Mouse (Mus musculus) spleen, adult 2 months (tissue): ENCODE data around the gene Fut7. TPM values are rescaled to one million over a fixed set of nuclear protein-coding genes. Genes with fewer than 3 reads are reported as not detected.

Experiments
- DNase-seq, 2 experiments: peaks; one replicate each; pipeline versions ENCODE4 v3.0.0 to v3.0.0-alpha.2; 2012 to 2021; ENCODE audit warnings: low spot score in 2 of 2, low read depth in 1 of 2
- H3K27ac ChIP-seq: fragments of 200-500 bp; 2 replicates; pipeline ENCODE4 v1.5.1; 2012; ENCODE audit warnings: low read length, inconsistent platforms; ENCODE audit not compliant: insufficient read depth
- H3K27me3 ChIP-seq: fragments of 200-500 bp; 2 replicates; pipeline ENCODE4 v1.6.1; 2012; ENCODE audit warnings: mild to moderate bottlenecking, moderate library complexity, low read length, inconsistent platforms; ENCODE audit not compliant: control insufficient read depth, insufficient read depth
- H3K36me3 ChIP-seq: fragments of 200-500 bp; 2 replicates; pipeline ENCODE4 v1.6.1; 2012; ENCODE audit warnings: mild to moderate bottlenecking, low read length, inconsistent platforms; ENCODE audit not compliant: control insufficient read depth, insufficient read depth
- H3K4me1 ChIP-seq: fragments of 200-500 bp; 2 replicates; pipeline ENCODE4 v1.6.1; 2011; ENCODE audit warnings: inconsistent platforms; ENCODE audit not compliant: control insufficient read depth, insufficient read depth, insufficient read length
- H3K4me3 ChIP-seq: fragments of 200-500 bp; 2 replicates; pipeline ENCODE4 v1.5.1; 2011; ENCODE audit warnings: mild to moderate bottlenecking, inconsistent platforms; ENCODE audit not compliant: insufficient read depth, insufficient read length; ENCODE audit errors: extremely low read depth
- CTCF ChIP-seq: fragments of 200-500 bp; IDR thresholded peaks from 2 replicates; pipeline ENCODE4 v1.5.1; 2011; ENCODE audit warnings: mild to moderate bottlenecking, inconsistent platforms; ENCODE audit not compliant: insufficient read depth, insufficient read length, insufficient replicate concordance; ENCODE audit errors: extremely low read depth
- POLR2A ChIP-seq: fragments of 200-500 bp; IDR thresholded peaks from 2 replicates; pipeline ENCODE4 v1.6.1; 2011; ENCODE audit warnings: low read depth, low read length, inconsistent platforms
- WGBS: fragments of 180-500 bp; shearing (Covaris S2); methylation state at CpG from one replicate; pipeline ENCODE4 v1.1.7; 2018; 5-methylcytosine and 5-hydroxymethylcytosine counted together
- polyA plus RNA-seq: library from polyadenylated mRNA; depleted of rRNA; stranded (reverse); fragments of >200 nt; gene quantifications from 2 replicates; pipeline ENCODE4 v1.2.3, GENCODE M21; 2012

Fut7 gene
- polyA plus RNA-seq, 1 experiment = 2.4 TPM

GRCm38 (mm10) chr2:25441067-25441466 lies 18.0 kb downstream of the Fut7 start:
- Histone ChIP-seq H3K27ac (no peak overlapping the region), H3K36me3 (peaks cover 28% of the 10 kb centered on the region), H3K4me3 (no peak overlapping the region), H3K27me3 (no peaks in the 10 kb centered on the region), H3K4me1 (no peaks in the 10 kb centered on the region)
- DNase-seq = no peak
- 90% methylated on average over 20 of the region's 20 CpGs for WGBS
- no peak for TF ChIP-seq POLR2A
- TF ChIP-seq CTCF = no peak

- Histone ChIP-seq H3K27me3 (no peaks in the 10 kb centered on the region), H3K4me1 (no peaks in the 10 kb centered on the region), H3K4me3 (no peak overlapping the region), H3K36me3 (peaks cover 34% of the 10 kb centered on the region), H3K27ac (no peak overlapping the region)
- TF ChIP-seq POLR2A (no peak), CTCF (no peak)
- no peak for DNase-seq
- WGBS = 92% methylated on average over 14 of the region's 14 CpGs
Observed at GRCm38 (mm10) chr2:25442682-25443081, 19.6 kb downstream of the Fut7 start.

- Histone ChIP-seq H3K4me3 (no peak overlapping the region), H3K4me1 (no peaks in the 10 kb centered on the region), H3K27ac (no peak overlapping the region), H3K36me3 (peaks cover 11% of the 10 kb centered on the region), H3K27me3 (no peaks in the 10 kb centered on the region)
- WGBS = 57% methylated on average over 8 of the region's 8 CpGs
- TF ChIP-seq POLR2A (no peak), CTCF (no peak)
- DNase-seq = no peak
Observed at GRCm38 (mm10) chr2:25450853-25451647, 28.0 kb downstream of the Fut7 start.

- no peak for DNase-seq
- no peak for TF ChIP-seq POLR2A
- TF ChIP-seq CTCF = no peak
- 85% methylated on average over 1 of the region's 1 CpGs for WGBS
Observed at GRCm38 (mm10) chr2:25452951-25453350, 29.9 kb downstream of the Fut7 start.

GRCm38 (mm10) chr2:25456205-25456953 lies 33.3 kb downstream of the Fut7 start, which contains the start of gene Clic3:
Gene Clic3, plus strand, starts transcription at chr2:25456838.
- H3K27me3 ChIP-seq = no peaks in the 10 kb centered on the region
- peaks cover 7% of the 10 kb centered on the region; the same call in 1 of the 2 replicates for H3K4me1 ChIP-seq
- DNase-seq = no peak
- H3K4me3 ChIP-seq = no peak within 1 kb of the TSS
- no peak for TF ChIP-seq POLR2A
- H3K27ac ChIP-seq = no peak within 1 kb of the TSS
- H3K36me3 ChIP-seq = peaks cover 6% of the 10 kb centered on the region
- WGBS = 83% methylated on average over 14 of the region's 14 CpGs

More at GRCm38 (mm10) chr2:25452951-25453350, 29.9 kb downstream of the Fut7 start:
- Histone ChIP-seq H3K27ac (no peak overlapping the region), H3K36me3 (peaks cover under 1% of the 10 kb centered on the region; the same call in 1 of the 2 replicates), H3K27me3 (no peaks in the 10 kb centered on the region), H3K4me3 (no peak overlapping the region), H3K4me1 (no peaks in the 10 kb centered on the region)

- no peak overlapping the region for H3K4me3 ChIP-seq
- H3K27ac ChIP-seq = no peak overlapping the region
- 86% methylated on average over 9 of the region's 9 CpGs for WGBS
- peaks cover 13% of the 10 kb centered on the region; the same call in 1 of the 2 replicates for H3K4me1 ChIP-seq
- H3K36me3 ChIP-seq = peaks cover 6% of the 10 kb centered on the region
- DNase-seq = no peak
- TF ChIP-seq POLR2A = no peak
- TF ChIP-seq CTCF = no peak
- no peaks in the 10 kb centered on the region for H3K27me3 ChIP-seq
Observed at GRCm38 (mm10) chr2:25457022-25457896, 34.2 kb downstream of the Fut7 start.
